Mouse (Mus musculus): ENCODE data around the gene Fuca1. TPM values are rescaled to one million over a fixed set of nuclear protein-coding genes. Genes with fewer than 3 reads are reported as not detected.
"Not testable (repeated sequence)": the region's sequence is repeated elsewhere in the genome, so short reads cannot be mapped to it uniquely, and the experiment has no call there.

Fuca1 gene
- polyA plus RNA-seq, 1 experiment from 2014 or later: 66.6 TPM

GRCm38 (mm10) chr4:135971805-135972555 is 51.4 kb downstream of the Fuca1 start:
- WGBS: under 1% methylated on average over 35 of the region's 35 CpGs
- Histone ChIP-seq H3K4me3 (peak overlapping the region; percentile 99), H3K4me1 (peaks cover 22% of the 10 kb centered on the region), H3K36me3 (peaks cover 66% of the 10 kb centered on the region), H3K9me3 (no peaks in the 10 kb centered on the region), H3K4me2 (peak overlapping the region; percentile 97), H3K27me3 (no peaks in the 10 kb centered on the region), H3K9ac (peak overlapping the region; percentile 95), H3K27ac (peak overlapping the region; percentile 66)
- ATAC-seq (ENCODE audit: insufficient number of reproducible peaks, insufficient read depth, low FRiP score, low TSS enrichment, low read depth): 0 out of 2 replicates have a peak, but pooled peaks have one; percentile 1

GRCm38 (mm10) chr4:135972556-135972906 is 52.0 kb downstream of the Fuca1 start, which contains the start of gene Lypla2:
Gene Lypla2, minus strand, starts transcription at chr4:135972626.
- Histone ChIP-seq H3K9me3 (no peaks in the 10 kb centered on the region), H3K36me3 (peaks cover 64% of the 10 kb centered on the region), H3K4me3 (peak within 1 kb of the TSS; percentile 99), H3K9ac (peak within 1 kb of the TSS; percentile 95), H3K27ac (peak within 1 kb of the TSS; percentile 66), H3K4me1 (peaks cover 22% of the 10 kb centered on the region), H3K27me3 (no peaks in the 10 kb centered on the region), H3K4me2 (peak within 1 kb of the TSS; percentile 97)
- ATAC-seq (ENCODE audit: insufficient number of reproducible peaks, insufficient read depth, low FRiP score, low TSS enrichment, low read depth): peak; percentile 44
- 1% methylated on average over 19 of the region's 19 CpGs for WGBS

DNA sequence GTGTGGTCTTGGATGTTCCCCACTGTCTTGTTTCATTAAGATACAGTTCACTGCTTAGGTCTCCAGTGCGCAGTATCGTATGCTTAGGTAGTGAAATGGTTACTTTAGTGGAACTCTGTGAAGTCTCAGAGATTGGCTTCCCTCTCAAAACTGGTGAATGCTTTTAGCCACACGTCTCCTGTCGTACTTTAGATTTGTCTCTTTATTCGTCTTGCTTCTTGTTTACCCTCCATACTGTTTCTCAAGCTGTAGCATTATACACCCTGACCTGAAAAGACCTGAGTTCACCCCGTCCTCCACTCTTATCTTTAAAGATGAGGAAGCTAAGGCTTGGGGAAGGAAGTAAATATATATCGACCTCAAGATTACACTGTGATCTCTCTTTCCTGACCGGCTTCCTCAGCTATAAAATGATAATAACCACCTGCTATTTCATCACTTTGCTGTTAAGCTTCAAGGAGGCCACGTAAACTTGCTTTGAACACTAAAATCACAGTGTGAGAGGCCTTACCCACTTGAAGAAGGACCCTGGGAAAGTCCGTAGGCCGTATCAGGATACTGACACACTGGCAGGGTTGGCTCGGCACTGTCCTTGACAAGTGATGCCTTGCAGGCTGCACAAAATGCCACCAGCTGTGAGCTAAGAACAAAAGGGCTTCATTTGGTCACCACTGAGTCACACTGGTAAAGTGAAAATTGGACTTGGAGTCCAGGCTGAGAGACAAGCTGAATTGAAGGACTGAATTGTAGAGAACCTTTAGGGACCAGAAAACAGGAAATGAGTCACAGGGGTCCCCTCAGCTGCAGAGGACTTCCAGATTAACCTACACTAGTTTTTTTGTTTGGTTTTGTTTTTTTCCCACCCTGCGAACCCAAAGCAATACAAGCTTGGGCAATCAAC is 52.6 kb downstream of the Fuca1 start:
- H3K36me3 ChIP-seq: peaks cover 61% of the 10 kb centered on the region
- peak overlapping the region; percentile 97 for H3K4me2 ChIP-seq
- 0 out of 2 replicates have a peak overlapping the region, but pooled peaks have one; percentile 7 for H3K27ac ChIP-seq
- H3K27me3 ChIP-seq: no peaks in the 10 kb centered on the region
- H3K9ac ChIP-seq: peak overlapping the region; percentile 95
- H3K4me1 ChIP-seq: peaks cover 22% of the 10 kb centered on the region
- no peak for ATAC-seq (ENCODE audit: insufficient number of reproducible peaks, insufficient read depth, low FRiP score, low TSS enrichment, low read depth)
- H3K9me3 ChIP-seq: no peaks in the 10 kb centered on the region
- peak overlapping the region; percentile 99 for H3K4me3 ChIP-seq
- WGBS: 70% methylated on average over 13 of the region's 13 CpGs

- no peak overlapping the region for H3K4me2 ChIP-seq
- peaks cover 16% of the 10 kb centered on the region for H3K4me1 ChIP-seq
- no peaks in the 10 kb centered on the region for H3K9me3 ChIP-seq
- ATAC-seq (ENCODE audit: insufficient number of reproducible peaks, insufficient read depth, low FRiP score, low TSS enrichment, low read depth): no peak
- no peak overlapping the region for H3K4me3 ChIP-seq
- peaks cover 55% of the 10 kb centered on the region for H3K36me3 ChIP-seq
- no peaks in the 10 kb centered on the region for H3K27me3 ChIP-seq
- H3K9ac ChIP-seq: no peak overlapping the region
- WGBS: 92% methylated on average over 12 of the region's 12 CpGs
- no peak overlapping the region for H3K27ac ChIP-seq
Observed at GRCm38 (mm10) chr4:135976146-135976545, 55.6 kb downstream of the Fuca1 start.

DNA sequence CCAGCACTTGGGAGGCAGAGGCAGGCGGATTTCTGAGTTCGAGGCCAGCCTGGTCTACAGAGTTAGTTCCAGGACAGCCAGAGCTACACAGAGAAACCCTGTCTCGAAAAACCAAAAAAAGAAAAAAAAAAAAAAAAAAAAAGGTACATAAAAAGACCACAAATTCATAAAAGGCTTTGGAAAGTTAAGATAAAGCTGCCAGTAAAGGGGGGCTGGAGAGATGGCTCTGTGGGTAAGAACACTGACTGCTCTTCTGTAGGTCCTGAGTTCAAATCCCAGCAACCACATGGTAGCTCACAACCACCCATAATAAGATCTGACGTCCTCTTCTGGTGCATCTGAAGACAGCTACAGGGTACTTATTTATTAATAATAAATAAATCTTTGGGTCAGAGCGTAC is 59.7 kb downstream of the Fuca1 start:
- ATAC-seq (ENCODE audit: insufficient number of reproducible peaks, insufficient read depth, low FRiP score, low TSS enrichment, low read depth); H3K4me1 ChIP-seq; H3K27me3 ChIP-seq; H3K4me3 ChIP-seq; H3K9ac ChIP-seq; H3K27ac ChIP-seq; H3K9me3 ChIP-seq; H3K4me2 ChIP-seq: not testable (repeated sequence)
- 95% methylated on average over 5 of the region's 5 CpGs for WGBS
- H3K36me3 ChIP-seq: peaks cover 82% of the 10 kb centered on the region

GRCm38 (mm10) chr4:135981524-135982063 is 61.1 kb downstream of the Fuca1 start:
- Histone ChIP-seq H3K4me2 (no peak overlapping the region), H3K36me3 (peaks cover 70% of the 10 kb centered on the region), H3K9me3 (no peaks in the 10 kb centered on the region), H3K9ac (no peak overlapping the region), H3K4me1 (peaks cover 15% of the 10 kb centered on the region), H3K4me3 (no peak overlapping the region), H3K27ac (no peak overlapping the region), H3K27me3 (no peaks in the 10 kb centered on the region)
- WGBS: 36% methylated on average over 7 of the region's 7 CpGs
- ATAC-seq (ENCODE audit: insufficient number of reproducible peaks, insufficient read depth, low FRiP score, low TSS enrichment, low read depth): no peak

- Histone ChIP-seq H3K9me3 (no peaks in the 10 kb centered on the region), H3K4me1 (peaks cover 20% of the 10 kb centered on the region), H3K9ac (peak overlapping the region; percentile 32; the same call in 1 of the 2 replicates), H3K4me3 (no peak overlapping the region), H3K27me3 (no peaks in the 10 kb centered on the region), H3K4me2 (no peak overlapping the region), H3K36me3 (peaks cover 47% of the 10 kb centered on the region), H3K27ac (no peak overlapping the region)
- ATAC-seq (ENCODE audit: insufficient number of reproducible peaks, insufficient read depth, low FRiP score, low TSS enrichment, low read depth): no peak
- 83% methylated on average over 5 of the region's 5 CpGs for WGBS
Observed at GRCm38 (mm10) chr4:135984556-135984955, 64.0 kb downstream of the Fuca1 start.

- Histone ChIP-seq H3K36me3 (peaks cover 47% of the 10 kb centered on the region), H3K27me3 (no peaks in the 10 kb centered on the region), H3K4me1 (peaks cover 20% of the 10 kb centered on the region), H3K9me3 (no peaks in the 10 kb centered on the region), H3K4me3 (no peak overlapping the region), H3K4me2 (peak overlapping the region; percentile 84), H3K9ac (no peak overlapping the region), H3K27ac (no peak overlapping the region)
- WGBS: 89% methylated on average over 5 of the region's 5 CpGs
- no peak for ATAC-seq (ENCODE audit: insufficient number of reproducible peaks, insufficient read depth, low FRiP score, low TSS enrichment, low read depth)
Observed at GRCm38 (mm10) chr4:135985193-135985592, 64.7 kb downstream of the Fuca1 start.

GRCm38 (mm10) chr4:135985769-135986168 is 65.2 kb downstream of the Fuca1 start:
- Histone ChIP-seq H3K9ac (peak overlapping the region; percentile 96), H3K27ac (no peak overlapping the region)
- WGBS: 88% methylated on average over 7 of the region's 7 CpGs

DNA sequence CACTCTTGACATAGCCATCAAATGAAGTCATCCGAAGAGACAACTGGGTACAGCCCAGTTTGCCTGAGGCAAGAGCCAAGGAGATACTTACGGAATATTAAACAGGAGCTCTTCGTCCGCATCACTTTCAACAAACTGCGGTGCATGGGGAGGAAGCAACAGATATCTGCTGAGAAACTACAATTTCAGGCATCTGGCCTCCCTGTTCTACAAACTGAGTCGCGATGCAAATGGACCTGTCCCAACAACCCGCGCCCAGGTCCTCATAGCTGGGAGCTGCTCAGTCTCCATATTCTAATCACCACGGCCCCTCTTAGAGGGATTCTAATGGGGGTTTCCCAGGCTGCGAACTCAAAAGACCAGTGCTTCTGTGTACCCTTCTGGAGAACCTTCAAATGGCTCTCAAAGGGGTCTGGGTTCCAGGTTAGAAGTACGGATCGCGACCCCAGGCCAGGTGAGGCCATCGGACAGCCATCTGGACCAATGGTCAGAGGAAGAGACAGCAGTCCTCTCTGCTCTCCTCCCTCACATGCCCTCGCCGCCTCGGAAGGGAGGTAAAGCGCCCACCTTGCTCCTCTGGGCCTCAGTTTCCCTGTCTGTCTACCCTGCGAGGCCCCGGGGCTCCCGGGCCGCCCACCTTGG is 65.9 kb downstream of the Fuca1 start:
- WGBS: 7% methylated on average over 23 of the region's 23 CpGs
- Histone ChIP-seq H3K9me3 (peaks cover under 1% of the 10 kb centered on the region; the same call in 1 of the 2 replicates), H3K4me1 (peaks cover 20% of the 10 kb centered on the region), H3K27me3 (no peaks in the 10 kb centered on the region), H3K4me3 (peak overlapping the region; percentile 94), H3K9ac (peak overlapping the region; percentile 96), H3K27ac (peak overlapping the region; percentile 87), H3K4me2 (peak overlapping the region; percentile 84), H3K36me3 (peaks cover 36% of the 10 kb centered on the region)
- ATAC-seq (ENCODE audit: insufficient number of reproducible peaks, insufficient read depth, low FRiP score, low TSS enrichment, low read depth): no peak

More at GRCm38 (mm10) chr4:135985769-135986168, 65.2 kb downstream of the Fuca1 start:
- Histone ChIP-seq H3K4me3 (peak overlapping the region; percentile 94), H3K27me3 (no peaks in the 10 kb centered on the region), H3K4me1 (peaks cover 20% of the 10 kb centered on the region), H3K36me3 (peaks cover 43% of the 10 kb centered on the region), H3K9me3 (no peaks in the 10 kb centered on the region), H3K4me2 (peak overlapping the region; percentile 84)
- ATAC-seq (ENCODE audit: insufficient number of reproducible peaks, insufficient read depth, low FRiP score, low TSS enrichment, low read depth): no peak

Measured in embryonic facial prominence, embryonic 13.5 days (tissue).